Mouse (Mus musculus) erythroblast, embryonic 14.5 days (primary cell): ENCODE measurements around the gene Aldh3a2.
"Not testable (repeated sequence)": the region's sequence is repeated elsewhere in the genome, so short reads cannot be mapped to it uniquely, and the experiment has no call there.

Experiments
- GATA1 ChIP-seq: IDR thresholded peaks from 2 replicates; pipeline ENCODE4 v1.6.1; 2012; ENCODE audit warnings: low read length, inconsistent platforms, mixed read lengths
- TAL1 ChIP-seq: IDR thresholded peaks from 3 replicates; pipeline ENCODE4 v1.6.1; 2012; ENCODE audit warnings: low read length, inconsistent platforms, mixed read lengths

DNA sequence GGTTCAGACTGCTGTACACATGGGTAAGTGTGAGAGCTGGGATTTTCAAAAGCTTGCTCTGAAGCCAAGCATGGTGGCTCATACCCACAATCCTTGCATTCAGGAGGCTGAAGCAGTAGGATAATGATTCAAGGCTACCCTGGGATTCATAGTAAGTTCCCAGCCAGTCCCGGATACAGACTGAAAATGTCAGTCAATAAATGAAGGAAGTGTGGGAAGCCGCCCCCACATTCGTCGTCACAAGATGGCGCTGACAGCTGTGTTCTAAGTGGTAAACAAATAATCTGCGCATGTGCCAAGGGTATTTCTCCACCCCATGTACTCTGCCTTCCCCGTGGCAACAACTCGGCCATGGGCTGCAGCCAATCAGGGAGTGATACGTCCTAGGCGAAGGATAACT lies 37.3 kb upstream of the Aldh3a2 start:
- not testable (repeated sequence) for TF ChIP-seq TAL1, GATA1
